Mouse (Mus musculus): ENCODE measurements around the gene Prcd. TPM values are rescaled to one million over a fixed set of nuclear protein-coding genes. Genes with fewer than 3 reads are reported as not detected.

Prcd gene
- polyA plus RNA-seq, 1 experiment from 2014 or later, result 1.5 TPM

DNA sequence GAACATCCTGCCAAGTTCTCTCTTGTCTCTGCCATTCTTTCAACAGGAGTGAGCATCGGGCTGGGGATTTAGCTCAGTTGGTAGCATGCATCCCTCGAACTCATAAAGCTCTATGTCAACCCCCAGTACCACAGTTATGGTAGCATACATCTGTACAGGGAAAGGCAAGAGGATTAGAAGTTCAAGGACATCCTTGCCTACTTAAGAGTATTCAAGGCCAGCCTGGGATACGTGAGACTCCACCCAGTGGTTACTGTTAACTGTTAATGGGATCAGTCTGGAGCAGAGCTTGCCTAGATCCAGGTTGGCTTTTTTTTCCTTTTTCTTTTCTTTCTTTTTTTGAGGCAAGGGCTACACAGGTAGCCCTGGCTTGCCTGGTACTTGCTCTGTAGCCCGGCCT, 43.1 kb downstream of the Prcd start:
- Histone ChIP-seq H3K4me2 (replicated peaks; ENCODE audit: low read depth, low read length) (no peak overlapping the region), H3K4me1 (ENCODE audit: insufficient read depth, low read length) (peaks cover 10% of the 10 kb centered on the region), H3K9me3 (ENCODE audit: low read length) (no peaks in the 10 kb centered on the region), H3K4me3 (ENCODE audit: low read length) (no peak overlapping the region), H3K9ac (replicated peaks; ENCODE audit: low read length) (no peak overlapping the region), H3K27me3 (ENCODE audit: insufficient read depth, low read length) (peaks cover 17% of the 10 kb centered on the region), H3K27ac (ENCODE audit: low read length) (no peak overlapping the region), H3K36me3 (ENCODE audit: insufficient read depth, low read length) (no peaks in the 10 kb centered on the region)
- WGBS, result 87% methylated on average over 4 of the region's 4 CpGs
- no peak for ATAC-seq (ENCODE audit: low FRiP score, low TSS enrichment)

- Histone ChIP-seq H3K27me3 (ENCODE audit: insufficient read depth, low read length) (peaks cover 17% of the 10 kb centered on the region), H3K9ac (replicated peaks; ENCODE audit: low read length) (0 out of 2 replicates have a peak overlapping the region, but pooled peaks have one; percentile 17), H3K36me3 (ENCODE audit: insufficient read depth, low read length) (no peaks in the 10 kb centered on the region), H3K9me3 (ENCODE audit: low read length) (no peaks in the 10 kb centered on the region), H3K4me1 (ENCODE audit: insufficient read depth, low read length) (peaks cover 10% of the 10 kb centered on the region), H3K4me2 (replicated peaks; ENCODE audit: low read depth, low read length) (no peak overlapping the region), H3K4me3 (ENCODE audit: low read length) (no peak overlapping the region), H3K27ac (ENCODE audit: low read length) (no peak overlapping the region)
- ATAC-seq (ENCODE audit: low FRiP score, low TSS enrichment), result no peak
- 43% methylated on average over 9 of the region's 9 CpGs for WGBS
Observed at GRCm38 (mm10) chr11:116697521-116697920, 44.2 kb downstream of the Prcd start.

DNA sequence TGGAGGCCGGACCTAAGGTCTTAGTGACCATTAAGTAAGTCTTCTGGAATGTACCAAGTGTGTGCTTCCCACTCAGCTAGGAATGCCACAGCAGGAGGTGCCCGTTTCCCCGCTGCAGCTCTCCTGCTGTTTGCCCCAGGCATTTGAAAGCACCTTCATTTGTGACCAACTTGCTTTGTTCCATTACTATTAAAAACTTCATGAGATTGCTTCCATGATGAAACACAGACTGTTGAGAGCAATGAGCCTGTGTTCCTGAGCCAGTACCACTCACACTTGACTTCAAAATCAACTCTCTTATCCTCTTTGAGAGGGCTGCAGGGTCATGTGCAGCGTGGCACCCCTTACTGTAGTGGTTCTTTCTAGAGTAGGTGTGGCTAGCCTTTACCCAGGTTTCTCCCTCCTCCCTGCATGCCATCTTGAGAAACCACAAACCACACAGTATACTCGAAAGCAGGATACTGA, 48.1 kb downstream of the Prcd start:
- Histone ChIP-seq H3K27me3 (ENCODE audit: insufficient read depth, low read length) (no peaks in the 10 kb centered on the region), H3K4me3 (ENCODE audit: low read length) (no peak overlapping the region), H3K9ac (replicated peaks; ENCODE audit: low read length) (no peak overlapping the region), H3K36me3 (ENCODE audit: insufficient read depth, low read length) (no peaks in the 10 kb centered on the region), H3K4me1 (ENCODE audit: insufficient read depth, low read length) (no peaks in the 10 kb centered on the region), H3K27ac (ENCODE audit: low read length) (peak overlapping the region; percentile 49; the same call in 1 of the 2 replicates), H3K9me3 (ENCODE audit: low read length) (no peaks in the 10 kb centered on the region), H3K4me2 (replicated peaks; ENCODE audit: low read depth, low read length) (no peak overlapping the region)
- ATAC-seq (ENCODE audit: low FRiP score, low TSS enrichment), result no peak
- WGBS, result 57% methylated on average over 5 of the region's 5 CpGs

GRCm38 (mm10) chr11:116704336-116705035, 51.2 kb downstream of the Prcd start:
- H3K27me3 ChIP-seq (ENCODE audit: insufficient read depth, low read length), result no peaks in the 10 kb centered on the region
- no peak overlapping the region for H3K9ac ChIP-seq (replicated peaks; ENCODE audit: low read length)
- H3K36me3 ChIP-seq (ENCODE audit: insufficient read depth, low read length), result no peaks in the 10 kb centered on the region
- H3K4me2 ChIP-seq (replicated peaks; ENCODE audit: low read depth, low read length), result no peak overlapping the region
- WGBS, result 93% methylated on average over 8 of the region's 8 CpGs
- H3K9me3 ChIP-seq (ENCODE audit: low read length), result no peaks in the 10 kb centered on the region
- H3K27ac ChIP-seq (ENCODE audit: low read length), result no peak overlapping the region
- H3K4me1 ChIP-seq (ENCODE audit: insufficient read depth, low read length), result no peaks in the 10 kb centered on the region
- no peak for ATAC-seq (ENCODE audit: low FRiP score, low TSS enrichment)
- H3K4me3 ChIP-seq (ENCODE audit: low read length), result no peak overlapping the region

- Histone ChIP-seq H3K36me3 (ENCODE audit: insufficient read depth, low read length) (no peaks in the 10 kb centered on the region), H3K9ac (replicated peaks; ENCODE audit: low read length) (no peak overlapping the region), H3K4me3 (ENCODE audit: low read length) (no peak overlapping the region), H3K27ac (ENCODE audit: low read length) (no peak overlapping the region), H3K9me3 (ENCODE audit: low read length) (no peaks in the 10 kb centered on the region), H3K4me1 (ENCODE audit: insufficient read depth, low read length) (no peaks in the 10 kb centered on the region), H3K27me3 (ENCODE audit: insufficient read depth, low read length) (no peaks in the 10 kb centered on the region), H3K4me2 (replicated peaks; ENCODE audit: low read depth, low read length) (no peak overlapping the region)
- ATAC-seq (ENCODE audit: low FRiP score, low TSS enrichment), result no peak
- 87% methylated on average over 10 of the region's 10 CpGs for WGBS
Observed at GRCm38 (mm10) chr11:116705204-116705608, 51.9 kb downstream of the Prcd start.

DNA sequence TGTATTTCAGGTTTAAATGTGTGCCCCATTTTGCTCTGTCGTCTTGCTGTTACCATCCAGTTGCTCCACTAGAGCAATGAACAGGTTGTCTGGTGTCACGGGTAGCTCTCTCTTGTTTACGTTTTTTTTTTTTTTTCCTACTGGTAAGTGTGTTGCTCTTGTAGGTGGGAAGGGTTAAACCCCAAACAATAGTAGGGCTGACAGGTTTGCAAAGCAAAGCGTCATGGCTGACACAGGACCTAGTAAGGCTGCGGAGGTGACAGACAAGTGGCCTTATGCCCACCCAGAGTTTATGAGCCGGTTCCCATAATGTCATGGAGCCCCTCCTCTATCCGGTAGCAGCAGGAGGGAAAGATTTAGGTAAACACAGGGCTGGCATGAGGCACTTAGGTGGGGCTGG, 53.0 kb downstream of the Prcd start:
- no peak for ATAC-seq (ENCODE audit: low FRiP score, low TSS enrichment)
- Histone ChIP-seq H3K4me1 (ENCODE audit: insufficient read depth, low read length) (no peaks in the 10 kb centered on the region), H3K4me2 (replicated peaks; ENCODE audit: low read depth, low read length) (no peak overlapping the region), H3K27me3 (ENCODE audit: insufficient read depth, low read length) (no peaks in the 10 kb centered on the region), H3K27ac (ENCODE audit: low read length) (no peak overlapping the region), H3K9ac (replicated peaks; ENCODE audit: low read length) (no peak overlapping the region), H3K4me3 (ENCODE audit: low read length) (no peak overlapping the region), H3K9me3 (ENCODE audit: low read length) (no peaks in the 10 kb centered on the region), H3K36me3 (ENCODE audit: insufficient read depth, low read length) (no peaks in the 10 kb centered on the region)
- WGBS, result 28% methylated on average over 7 of the region's 7 CpGs

DNA sequence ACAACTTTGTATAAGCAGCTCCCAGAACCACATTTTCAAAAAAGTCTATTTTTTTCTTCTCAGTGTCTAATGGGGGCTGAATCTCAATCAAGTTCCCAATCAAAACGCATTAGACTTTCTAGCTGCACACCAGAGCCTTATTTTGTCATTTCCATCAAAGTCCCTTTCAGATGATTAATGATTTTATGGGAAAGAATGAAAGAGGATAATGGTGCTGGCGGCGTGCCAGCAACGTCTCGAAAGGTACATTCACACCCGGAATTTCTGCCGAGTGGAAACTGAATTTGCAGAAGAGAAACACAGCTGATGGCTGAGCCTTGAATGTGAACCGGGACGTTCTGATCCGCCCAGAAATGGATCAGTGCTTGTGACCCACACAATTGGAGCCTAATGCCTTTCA, 56.8 kb downstream of the Prcd start:
- H3K4me3 ChIP-seq (ENCODE audit: low read length), result no peak overlapping the region
- H3K27ac ChIP-seq (ENCODE audit: low read length), result no peak overlapping the region
- no peak overlapping the region for H3K9ac ChIP-seq (replicated peaks; ENCODE audit: low read length)
- H3K36me3 ChIP-seq (ENCODE audit: insufficient read depth, low read length), result no peaks in the 10 kb centered on the region
- WGBS, result 53% methylated on average over 10 of the region's 10 CpGs
- H3K4me1 ChIP-seq (ENCODE audit: insufficient read depth, low read length), result 0 out of 2 replicates have a peak, but pooled peaks cover 3% of the 10 kb centered on the region
- no peaks in the 10 kb centered on the region for H3K27me3 ChIP-seq (ENCODE audit: insufficient read depth, low read length)
- ATAC-seq (ENCODE audit: low FRiP score, low TSS enrichment), result no peak
- no peaks in the 10 kb centered on the region for H3K9me3 ChIP-seq (ENCODE audit: low read length)
- H3K4me2 ChIP-seq (replicated peaks; ENCODE audit: low read depth, low read length), result no peak overlapping the region

GRCm38 (mm10) chr11:116710793-116711192, 57.5 kb downstream of the Prcd start:
- Histone ChIP-seq H3K4me1 (ENCODE audit: insufficient read depth, low read length) (0 out of 2 replicates have a peak, but pooled peaks cover 3% of the 10 kb centered on the region), H3K27me3 (ENCODE audit: insufficient read depth, low read length) (no peaks in the 10 kb centered on the region), H3K4me2 (replicated peaks; ENCODE audit: low read depth, low read length) (no peak overlapping the region), H3K9me3 (ENCODE audit: low read length) (no peaks in the 10 kb centered on the region), H3K36me3 (ENCODE audit: insufficient read depth, low read length) (no peaks in the 10 kb centered on the region), H3K27ac (ENCODE audit: low read length) (no peak overlapping the region), H3K4me3 (ENCODE audit: low read length) (no peak overlapping the region), H3K9ac (replicated peaks; ENCODE audit: low read length) (no peak overlapping the region)
- ATAC-seq (ENCODE audit: low FRiP score, low TSS enrichment), result no peak
- 90% methylated on average over 10 of the region's 10 CpGs for WGBS

DNA sequence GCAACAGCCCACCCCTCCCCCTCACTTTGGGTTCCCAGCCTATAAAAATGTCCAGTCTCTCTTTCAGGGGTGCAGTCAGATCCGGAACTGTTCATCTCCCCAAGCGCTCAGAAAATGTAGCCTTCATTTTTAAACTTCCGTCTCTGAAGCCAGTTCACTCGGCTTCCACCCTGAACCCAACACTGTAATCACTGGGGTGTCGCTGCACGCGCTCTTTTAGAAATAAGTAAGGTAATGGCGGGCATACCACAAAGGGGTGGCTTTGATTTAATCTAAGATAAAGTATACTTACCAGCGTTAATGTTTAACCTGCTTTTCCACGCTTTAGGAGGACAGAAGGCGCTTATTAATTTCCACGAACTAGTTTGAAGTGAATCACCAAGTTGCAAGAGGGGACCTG, 60.7 kb downstream of the Prcd start:
- WGBS, result 69% methylated on average over 12 of the region's 12 CpGs
- Histone ChIP-seq H3K27me3 (ENCODE audit: insufficient read depth, low read length) (no peaks in the 10 kb centered on the region), H3K27ac (ENCODE audit: low read length) (peak overlapping the region; percentile 54), H3K9ac (replicated peaks; ENCODE audit: low read length) (no peak overlapping the region), H3K4me3 (ENCODE audit: low read length) (no peak overlapping the region), H3K4me1 (ENCODE audit: insufficient read depth, low read length) (0 out of 2 replicates have a peak, but pooled peaks cover 3% of the 10 kb centered on the region), H3K4me2 (replicated peaks; ENCODE audit: low read depth, low read length) (peak overlapping the region; percentile 16), H3K9me3 (ENCODE audit: low read length) (peaks cover 6% of the 10 kb centered on the region; the same call in 1 of the 2 replicates), H3K36me3 (ENCODE audit: insufficient read depth, low read length) (no peaks in the 10 kb centered on the region)
- no peak; the same call in 1 of the 2 replicates for ATAC-seq (ENCODE audit: low FRiP score, low TSS enrichment)
